Mouse (Mus musculus) thymus, postnatal 10 days (tissue): ENCODE data around the gene Klhl11.
A peak's percentile ranks its signal among the peaks of the same experiment; 100 is the strongest.

Experiments used
- DNase-seq, 2 experiments: peaks; one replicate each; pipeline ENCODE4 v3.0.0; 2021; ENCODE audit warnings: low spot score in 2 of 2

Gene Klhl11

GRCm38 (mm10) chr11:100472197-100472934 is at the start of gene Klhl11:
Klhl11 (minus strand) TSS chr11:100472741.
- DNase-seq, result peak; percentile 81 to 89

- DNase-seq, result no peak
These were observed 48.3 kb upstream of the Klhl11 start for GRCm38 (mm10) chr11:100520838-100521237.

- no peak for DNase-seq
These were observed 46.6 kb upstream of the Klhl11 start for GRCm38 (mm10) chr11:100519188-100519587.

GRCm38 (mm10) chr11:100518188-100518591 is 45.6 kb upstream of the Klhl11 start:
- no peak for DNase-seq

- DNase-seq, result no peak
These were observed 43.8 kb upstream of the Klhl11 start for GRCm38 (mm10) chr11:100516291-100516690.

GRCm38 (mm10) chr11:100515789-100516188 is 43.2 kb upstream of the Klhl11 start:
- DNase-seq, result no peak

- DNase-seq, result no peak
These were observed 42.5 kb upstream of the Klhl11 start for GRCm38 (mm10) chr11:100515061-100515460.

- no peak for DNase-seq
These were observed 41.2 kb upstream of the Klhl11 start for GRCm38 (mm10) chr11:100513716-100514115.

GRCm38 (mm10) chr11:100512384-100512783 is 39.8 kb upstream of the Klhl11 start:
- DNase-seq, result no peak

GRCm38 (mm10) chr11:100510556-100510955 is 38.0 kb upstream of the Klhl11 start:
- DNase-seq, result no peak

- no peak for DNase-seq
These were observed 33.5 kb upstream of the Klhl11 start for GRCm38 (mm10) chr11:100505997-100506396.

- DNase-seq, result no peak
These were observed 32.6 kb upstream of the Klhl11 start for GRCm38 (mm10) chr11:100504990-100505660.

GRCm38 (mm10) chr11:100501321-100501720 is 28.8 kb upstream of the Klhl11 start:
- no peak for DNase-seq

GRCm38 (mm10) chr11:100500651-100501050 is 28.1 kb upstream of the Klhl11 start:
- no peak for DNase-seq

- no peak for DNase-seq
These were observed 27.7 kb upstream of the Klhl11 start for GRCm38 (mm10) chr11:100500241-100500640.

GRCm38 (mm10) chr11:100493771-100494170 is 21.2 kb upstream of the Klhl11 start:
- DNase-seq, result no peak

- DNase-seq, result no peak
These were observed 18.4 kb upstream of the Klhl11 start for GRCm38 (mm10) chr11:100490951-100491350.

- peak in 1 of 2 experiments; percentile 21 for DNase-seq
These were observed 13.4 kb upstream of the Klhl11 start for GRCm38 (mm10) chr11:100485801-100486538.

GRCm38 (mm10) chr11:100484461-100484860 is 11.9 kb upstream of the Klhl11 start:
- no peak for DNase-seq

- DNase-seq, result no peak
These were observed 6.6 kb upstream of the Klhl11 start for GRCm38 (mm10) chr11:100479152-100479551.

- no peak for DNase-seq
These were observed 3.7 kb upstream of the Klhl11 start for GRCm38 (mm10) chr11:100476281-100476680.

GRCm38 (mm10) chr11:100472935-100473295 is 374 bp upstream of the Klhl11 start:
- no peak for DNase-seq
